Mouse (Mus musculus) liver, embryonic 11.5 days (tissue): ENCODE measurements around the gene 9830107B12Rik. TPM values are rescaled to one million over a fixed set of nuclear protein-coding genes. Genes with fewer than 3 reads are reported as not detected.

Source experiments
- ATAC-seq: fragments of 200-750 bp; cut with Nextera tagmentation; replicated peaks from 2 replicates; pipeline ENCODE4 v1.8.0; 2017; ENCODE audit warnings: moderate number of reproducible peaks, mild to moderate bottlenecking, moderate TSS enrichment, moderate library complexity; ENCODE audit not compliant: low FRiP score
- DNase-seq: peaks from one replicate; pipeline ENCODE4 v3.0.0-alpha.2; 2017; ENCODE audit warnings: low spot score
- H3K27ac ChIP-seq: fragments of 300-500 bp; sonication (generic); 2 replicates; pipeline ENCODE4 v1.5.1; 2014; ENCODE audit warnings: mild to moderate bottlenecking, low read depth, low read length, control low read depth
- H3K27me3 ChIP-seq: fragments of 300-500 bp; sonication (generic); replicated peaks from 2 replicates; pipeline ENCODE4 v1.6.1; 2014; ENCODE audit warnings: low read length, mixed read lengths; ENCODE audit not compliant: control insufficient read depth, insufficient read depth
- H3K36me3 ChIP-seq: fragments of 300-500 bp; sonication (generic); 2 replicates; pipeline ENCODE4 v1.6.1; 2014; ENCODE audit warnings: mild to moderate bottlenecking, low read length, moderate library complexity, mixed read lengths; ENCODE audit not compliant: control insufficient read depth, insufficient read depth
- H3K4me1 ChIP-seq: fragments of 300-500 bp; sonication (generic); replicated peaks from 2 replicates; pipeline ENCODE4 v1.6.1; 2014; ENCODE audit warnings: low read length, mixed read lengths; ENCODE audit not compliant: control insufficient read depth, insufficient read depth
- H3K4me2 ChIP-seq: fragments of 300-500 bp; sonication (generic); 2 replicates; pipeline ENCODE4 v1.6.1; 2014; ENCODE audit warnings: mild to moderate bottlenecking, control low read depth, moderate library complexity
- H3K4me3 ChIP-seq: fragments of 300-500 bp; sonication (generic); 2 replicates; pipeline ENCODE4 v1.5.1; 2014; ENCODE audit warnings: low read depth, low read length, control low read depth
- H3K9ac ChIP-seq: fragments of 300-500 bp; sonication (generic); 2 replicates; pipeline ENCODE4 v1.6.1; 2014; ENCODE audit warnings: low read depth, low read length, control low read depth
- H3K9me3 ChIP-seq: fragments of 300-500 bp; sonication (generic); 2 replicates; pipeline ENCODE4 v1.6.1; 2016; ENCODE audit warnings: low read length, inconsistent platforms, mixed read lengths; ENCODE audit not compliant: control insufficient read depth
- whole genome bisulfite sequencing: fragments of 180-500 bp; shearing (Covaris S2); extraction: QIAGEN DNeasy Blood & Tissue Kit; methylation state at CpG from one replicate; pipeline ENCODE4 v1.1.7; 2014; 5-methylcytosine and 5-hydroxymethylcytosine counted together
- polyA plus RNA-seq: library from polyadenylated mRNA; unstranded; fragments of >200 nt; fragmentation: Nextera tagmentation; extraction: Ambion mirVana; gene quantifications from 2 replicates; pipeline ENCODE4 v1.2.1, GENCODE M21; 2014

The 9830107B12Rik gene
- polyA plus RNA-seq, 1 experiment from 2014 or later: 0.05 TPM

GRCm38 (mm10) chr17:48110547-48111287, 35.4 kb downstream of the 9830107B12Rik start:
- no peak overlapping the region for H3K9ac ChIP-seq
- H3K4me1 ChIP-seq: no peaks in the 10 kb centered on the region
- no peak overlapping the region for H3K4me2 ChIP-seq
- DNase-seq (no peak), ATAC-seq (no peak)
- H3K36me3 ChIP-seq: no peaks in the 10 kb centered on the region
- WGBS: 44% methylated on average over 8 of the region's 8 CpGs
- no peak overlapping the region for H3K4me3 ChIP-seq
- no peaks in the 10 kb centered on the region; the same call in 1 of the 2 replicates for H3K9me3 ChIP-seq
- H3K27ac ChIP-seq: no peak overlapping the region
- H3K27me3 ChIP-seq: no peaks in the 10 kb centered on the region

- Histone ChIP-seq H3K27me3 (no peaks in the 10 kb centered on the region), H3K9ac (no peak overlapping the region), H3K36me3 (no peaks in the 10 kb centered on the region), H3K4me3 (no peak overlapping the region), H3K4me1 (no peaks in the 10 kb centered on the region), H3K9me3 (no peaks in the 10 kb centered on the region; the same call in 1 of the 2 replicates), H3K4me2 (no peak overlapping the region), H3K27ac (no peak overlapping the region)
- no peak for ATAC-seq
- DNase-seq: no peak
- WGBS: 77% methylated on average over 3 of the region's 3 CpGs
Measured at GRCm38 (mm10) chr17:48108520-48108919, 37.5 kb downstream of the 9830107B12Rik start.

- DNase-seq: no peak
- H3K4me2 ChIP-seq: no peak overlapping the region
- no peaks in the 10 kb centered on the region for H3K4me1 ChIP-seq
- ATAC-seq: no peak
- H3K36me3 ChIP-seq: no peaks in the 10 kb centered on the region
- 61% methylated on average over 6 of the region's 6 CpGs for WGBS
- H3K9me3 ChIP-seq: no peaks in the 10 kb centered on the region
- H3K9ac ChIP-seq: no peak overlapping the region
- no peaks in the 10 kb centered on the region for H3K27me3 ChIP-seq
- H3K27ac ChIP-seq: no peak overlapping the region
- no peak overlapping the region for H3K4me3 ChIP-seq
Measured at GRCm38 (mm10) chr17:48107862-48108261, 38.2 kb downstream of the 9830107B12Rik start.

GRCm38 (mm10) chr17:48107333-48107732, 38.7 kb downstream of the 9830107B12Rik start:
- no peak overlapping the region for H3K27ac ChIP-seq
- no peaks in the 10 kb centered on the region for H3K27me3 ChIP-seq
- H3K36me3 ChIP-seq: no peaks in the 10 kb centered on the region
- WGBS: 55% methylated on average over 4 of the region's 4 CpGs
- DNase-seq: no peak
- no peaks in the 10 kb centered on the region for H3K9me3 ChIP-seq
- no peak overlapping the region for H3K4me2 ChIP-seq
- H3K9ac ChIP-seq: no peak overlapping the region
- H3K4me1 ChIP-seq: no peaks in the 10 kb centered on the region
- ATAC-seq: no peak
- no peak overlapping the region for H3K4me3 ChIP-seq

GRCm38 (mm10) chr17:48100441-48101417, 45.3 kb downstream of the 9830107B12Rik start:
- H3K4me3 ChIP-seq: no peak overlapping the region
- WGBS: 13% methylated on average over 20 of the region's 21 CpGs
- peak overlapping the region; percentile 36; the same call in 1 of the 2 replicates for H3K4me2 ChIP-seq
- H3K36me3 ChIP-seq: no peaks in the 10 kb centered on the region
- no peaks in the 10 kb centered on the region for H3K9me3 ChIP-seq
- ATAC-seq (peak; percentile 57), DNase-seq (peak; percentile 87)
- peaks cover 15% of the 10 kb centered on the region for H3K4me1 ChIP-seq
- peaks cover 49% of the 10 kb centered on the region for H3K27me3 ChIP-seq
- no peak overlapping the region for H3K9ac ChIP-seq
- H3K27ac ChIP-seq: no peak overlapping the region

GRCm38 (mm10) chr17:48099312-48099711, 46.8 kb downstream of the 9830107B12Rik start:
- H3K9ac ChIP-seq: no peak overlapping the region
- 16% methylated on average over 11 of the region's 11 CpGs for WGBS
- H3K27me3 ChIP-seq: peaks cover 63% of the 10 kb centered on the region
- H3K9me3 ChIP-seq: no peaks in the 10 kb centered on the region
- H3K4me2 ChIP-seq: peak overlapping the region; percentile 58
- H3K4me1 ChIP-seq: peaks cover 15% of the 10 kb centered on the region
- no peak overlapping the region for H3K27ac ChIP-seq
- no peak for ATAC-seq
- H3K4me3 ChIP-seq: no peak overlapping the region
- DNase-seq: no peak
- H3K36me3 ChIP-seq: no peaks in the 10 kb centered on the region

- no peak overlapping the region for H3K4me3 ChIP-seq
- ATAC-seq (no peak), DNase-seq (no peak)
- 0 out of 2 replicates have a peak overlapping the region, but pooled peaks have one; percentile 42 for H3K9ac ChIP-seq
- peak overlapping the region; percentile 58 for H3K4me2 ChIP-seq
- H3K27me3 ChIP-seq: peaks cover 71% of the 10 kb centered on the region
- H3K9me3 ChIP-seq: peaks cover 2% of the 10 kb centered on the region; the same call in 1 of the 2 replicates
- H3K27ac ChIP-seq: peak overlapping the region; percentile 67
- no peaks in the 10 kb centered on the region for H3K36me3 ChIP-seq
- H3K4me1 ChIP-seq: peaks cover 15% of the 10 kb centered on the region
- under 1% methylated on average over 19 of the region's 19 CpGs for WGBS
Measured at GRCm38 (mm10) chr17:48098528-48098890, 47.6 kb downstream of the 9830107B12Rik start.

- H3K27ac ChIP-seq: peak overlapping the region; percentile 71
- H3K27me3 ChIP-seq: peaks cover 73% of the 10 kb centered on the region
- peaks cover 15% of the 10 kb centered on the region for H3K4me1 ChIP-seq
- H3K4me2 ChIP-seq: peak overlapping the region; percentile 58
- H3K36me3 ChIP-seq: no peaks in the 10 kb centered on the region
- peak; percentile 46; the same call in 1 of the 2 replicates for ATAC-seq
- peak; percentile 66 for DNase-seq
- WGBS: 1% methylated on average over 43 of the region's 43 CpGs
- H3K9me3 ChIP-seq: peaks cover 4% of the 10 kb centered on the region; the same call in 1 of the 2 replicates
- peak overlapping the region; percentile 42; the same call in 1 of the 2 replicates for H3K9ac ChIP-seq
- H3K4me3 ChIP-seq: peak overlapping the region; percentile 28
Measured at GRCm38 (mm10) chr17:48097743-48098527, 48.1 kb downstream of the 9830107B12Rik start.
